Mouse (Mus musculus) E14TG2a.4 (cell line): ENCODE measurements around the gene Oit3.

ENCODE experiments used
- CTCF ChIP-seq: conservative IDR thresholded peaks from 2 replicates; pipeline ENCODE4 v1.5.1; 2014; ENCODE audit warnings: low read length
- NANOG ChIP-seq: IDR thresholded peaks from 2 replicates; pipeline ENCODE4 v1.6.1; 2014; ENCODE audit warnings: borderline replicate concordance, low read length, mixed read lengths

DNA sequence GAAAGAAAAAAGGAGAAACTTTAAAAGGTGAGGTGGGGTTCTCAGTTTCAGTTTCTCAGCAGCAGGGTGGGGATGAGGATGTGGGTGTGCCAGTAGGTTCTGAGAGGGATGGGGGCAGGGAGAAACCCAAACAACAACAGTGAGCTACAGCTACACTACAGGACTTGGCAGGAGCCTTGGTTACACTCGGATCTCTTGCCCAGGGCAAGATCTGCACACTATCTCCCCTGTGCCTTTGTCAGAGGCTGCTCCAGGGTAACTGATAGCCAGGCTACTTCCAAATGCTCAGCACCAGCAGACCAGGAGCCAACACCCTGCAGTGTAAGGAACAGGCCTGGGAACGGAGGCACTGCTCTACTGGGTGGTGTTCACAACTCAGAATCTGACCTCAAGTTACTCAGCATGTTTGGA is 61.2 kb downstream of the Oit3 start:
- no peak for TF ChIP-seq CTCF
- no peak for TF ChIP-seq NANOG
